Mouse (Mus musculus) c-Kit-positive CD71-positive TER-119-positive erythroid progenitor cells, embryonic 14.5 days (primary cell): ENCODE measurements at regions not wholly inside any gene's neighbourhood (a gene's known extent, or its start where the extent isn't known, plus 50 kb on each side); places are given as distances from the start of the nearest gene placed in this dataset.

Experiments
- DNase-seq: peaks from one replicate; pipeline ENCODE4 v3.0.0-alpha.2; 2013; ENCODE audit warnings: low spot score

DNA sequence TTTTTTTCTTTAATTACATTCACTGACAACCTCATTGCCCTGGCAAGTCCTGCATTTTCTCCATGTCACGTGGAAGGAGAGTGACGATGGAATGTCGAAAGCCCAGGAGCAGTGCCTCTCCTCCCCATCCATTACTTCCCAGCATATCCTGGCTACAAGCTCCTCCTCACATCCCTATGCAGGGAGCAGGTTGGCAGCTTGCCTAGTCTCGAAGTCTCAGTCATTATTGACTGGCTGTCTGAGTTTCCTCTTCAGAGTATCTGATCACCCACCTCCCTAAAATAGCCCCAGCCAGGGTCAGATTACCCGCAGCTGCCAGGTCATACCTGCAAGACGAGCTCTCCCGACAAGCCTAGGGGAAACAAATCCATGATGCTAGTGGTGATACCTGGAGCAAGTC, 83.7 kb upstream of the Galnt15 start:
- no peak for DNase-seq

DNA sequence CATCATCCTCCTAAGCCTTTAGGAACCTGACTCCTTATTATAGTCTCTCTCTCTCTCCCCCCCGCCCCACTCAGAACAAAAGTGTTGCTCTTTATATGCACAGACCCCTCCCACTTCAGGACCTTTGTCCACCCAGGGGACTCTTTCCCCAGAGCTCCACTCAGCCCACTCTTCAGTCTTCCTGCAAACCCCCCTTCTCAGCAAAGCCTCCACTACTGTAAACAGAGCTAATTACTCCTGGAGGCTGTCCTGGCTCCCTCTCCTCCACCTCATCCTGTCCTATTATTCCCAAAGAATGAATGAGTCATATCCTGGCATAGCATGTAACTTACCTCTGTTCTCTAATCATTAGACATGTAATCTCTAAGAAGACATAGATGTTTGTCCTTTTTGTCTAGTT, 82.8 kb upstream of the Galnt15 start:
- no peak for DNase-seq

DNA sequence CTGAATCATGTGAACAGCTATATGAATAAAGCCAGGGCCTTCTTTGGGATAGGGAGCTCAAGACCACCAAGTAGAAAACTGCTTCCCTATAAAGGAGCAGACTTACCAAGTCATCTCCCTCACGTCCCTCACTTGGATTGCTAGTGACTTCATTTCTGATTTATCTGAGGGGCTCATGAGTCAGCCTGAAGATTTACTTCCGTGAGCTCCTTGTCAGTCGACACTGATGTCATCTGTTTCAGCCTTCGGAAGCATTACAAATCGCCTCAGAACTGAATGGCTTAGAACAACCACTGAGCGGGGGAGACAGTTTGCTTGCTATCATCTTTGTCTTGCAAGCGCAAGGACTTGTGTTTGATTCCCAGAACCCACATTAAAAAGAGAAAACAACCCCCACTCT, 81.5 kb upstream of the Galnt15 start:
- no peak for DNase-seq

DNA sequence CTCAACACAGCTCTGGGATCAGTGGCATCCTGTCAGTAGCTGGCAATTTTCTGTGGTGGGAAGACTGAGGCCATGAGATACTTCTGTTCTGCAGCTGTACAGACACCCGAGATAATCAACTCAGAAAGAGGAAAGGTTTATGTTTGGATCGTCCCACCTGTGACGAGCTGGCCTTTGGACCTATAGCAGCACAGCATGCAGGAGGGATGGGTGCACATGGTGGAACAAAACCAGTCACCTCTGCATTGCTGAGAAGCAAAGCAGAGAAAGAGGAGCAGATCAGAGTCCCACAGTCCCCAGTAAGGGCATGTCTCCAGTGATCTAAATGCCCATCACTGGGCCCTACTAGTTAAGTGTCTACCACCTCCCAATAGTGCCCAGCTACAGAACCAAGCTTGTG, 76.9 kb upstream of the Galnt15 start:
- DNase-seq, result no peak

DNA sequence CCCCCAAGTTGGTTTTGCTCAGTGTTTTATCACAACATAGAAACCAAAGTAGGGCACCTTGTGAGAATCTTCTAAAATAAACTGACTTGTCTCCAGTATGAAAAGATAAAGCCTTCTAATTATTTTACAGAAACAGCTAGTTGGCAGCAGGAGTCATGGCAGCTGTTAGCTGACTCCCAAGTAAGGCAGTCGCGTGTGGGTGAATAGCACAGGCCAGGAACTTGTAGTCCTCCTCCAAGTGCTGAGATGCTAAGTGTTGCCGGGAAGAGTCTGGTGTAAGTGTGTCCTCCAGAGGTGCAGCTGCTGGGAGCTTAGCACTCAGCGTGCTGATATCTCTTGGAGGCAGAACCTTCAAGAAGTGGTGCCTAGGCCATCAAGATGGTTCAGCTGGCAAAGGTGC, 75.0 kb upstream of the Galnt15 start:
- no peak for DNase-seq

DNA sequence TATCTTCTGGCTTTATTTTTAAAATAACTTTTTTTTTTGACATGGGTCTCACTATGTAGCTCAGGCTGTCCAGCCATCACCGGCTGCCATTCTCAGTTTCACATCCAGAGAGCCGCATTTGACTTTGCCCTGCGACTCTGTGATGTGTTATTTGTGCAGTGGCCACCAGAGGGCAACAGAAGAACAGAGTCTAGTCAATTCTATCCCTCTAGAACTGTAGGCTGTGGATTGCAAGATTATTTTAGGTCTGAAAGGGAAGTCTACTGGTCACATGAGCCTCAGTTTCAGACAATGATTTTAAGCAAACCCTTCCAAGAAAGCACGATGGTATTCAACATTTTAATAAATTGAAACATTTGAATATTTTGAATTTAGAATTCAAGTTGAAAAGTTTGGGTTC, 73.8 kb upstream of the Galnt15 start:
- DNase-seq, result peak; percentile 68

DNA sequence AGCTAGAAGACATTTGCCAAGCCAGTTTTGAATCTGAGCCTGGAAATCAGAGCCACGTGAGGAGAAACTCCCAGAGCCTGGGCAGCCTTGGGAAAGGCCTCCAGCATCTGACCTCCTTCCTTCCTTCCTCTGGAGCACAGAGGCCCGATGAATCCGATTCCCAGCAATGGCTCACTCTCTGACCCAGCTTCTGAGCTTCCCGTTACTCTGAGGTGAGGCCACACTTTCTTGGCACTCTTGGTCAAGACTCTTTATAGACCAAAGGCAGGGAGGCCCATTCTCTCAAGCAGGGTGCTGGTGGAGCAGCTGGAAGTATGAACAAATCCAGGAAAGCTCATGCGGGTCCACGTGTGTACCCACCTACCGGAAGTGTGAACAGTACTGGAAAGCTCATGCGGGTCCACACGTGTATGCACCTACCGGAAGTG, 71.6 kb upstream of the Galnt15 start:
- DNase-seq, result no peak

DNA sequence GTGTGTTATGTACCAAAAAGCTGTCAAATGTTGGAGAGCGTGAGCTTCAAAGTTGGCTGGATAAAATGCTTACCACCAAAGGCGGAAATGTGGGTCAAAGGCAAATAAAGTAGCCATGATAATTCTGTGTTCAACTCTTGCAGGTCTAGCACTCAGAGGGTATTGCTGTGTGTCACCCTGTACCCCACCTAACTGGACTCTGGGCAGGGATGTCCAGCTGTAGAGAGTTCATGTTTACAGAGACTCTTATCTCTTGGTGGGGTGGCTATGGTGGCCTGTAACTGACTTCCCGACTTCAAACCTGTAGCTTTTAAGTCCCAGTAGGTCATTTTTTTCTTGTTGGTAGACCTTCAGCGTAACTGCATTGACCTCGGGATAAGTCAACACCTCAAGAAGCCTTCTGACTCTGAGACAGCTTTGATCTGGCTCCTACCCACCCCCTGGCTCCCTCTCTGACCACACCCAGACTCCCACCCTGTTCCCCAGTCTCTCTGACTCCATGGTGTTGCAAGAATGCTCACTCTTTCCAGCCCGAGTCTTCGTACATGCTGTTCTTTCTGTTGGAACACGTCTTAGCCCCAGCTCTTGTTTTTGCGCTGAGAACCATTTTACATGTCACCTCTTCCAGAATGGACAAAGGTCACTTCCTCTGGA, 68.5 kb upstream of the Galnt15 start:
- DNase-seq, result no peak

DNA sequence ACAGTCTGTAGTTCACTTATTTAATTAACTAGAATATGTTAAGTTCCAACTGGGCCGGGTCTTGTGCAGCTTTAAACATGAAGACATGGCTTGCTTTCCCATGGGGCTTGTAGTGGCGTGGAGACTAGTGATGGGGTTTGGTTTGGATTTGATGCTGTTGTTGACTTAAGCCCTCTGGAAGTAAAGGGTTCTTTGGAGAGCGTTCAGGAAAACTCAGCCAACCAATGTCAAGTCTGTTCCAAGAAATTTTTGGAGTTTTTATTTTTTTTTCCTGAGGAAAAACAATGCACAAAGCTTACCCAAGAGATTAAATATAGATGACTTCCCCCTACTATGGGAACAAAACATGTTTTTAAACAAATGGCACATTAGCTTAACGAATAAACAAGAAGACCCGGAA, 67.3 kb upstream of the Galnt15 start:
- DNase-seq, result no peak

DNA sequence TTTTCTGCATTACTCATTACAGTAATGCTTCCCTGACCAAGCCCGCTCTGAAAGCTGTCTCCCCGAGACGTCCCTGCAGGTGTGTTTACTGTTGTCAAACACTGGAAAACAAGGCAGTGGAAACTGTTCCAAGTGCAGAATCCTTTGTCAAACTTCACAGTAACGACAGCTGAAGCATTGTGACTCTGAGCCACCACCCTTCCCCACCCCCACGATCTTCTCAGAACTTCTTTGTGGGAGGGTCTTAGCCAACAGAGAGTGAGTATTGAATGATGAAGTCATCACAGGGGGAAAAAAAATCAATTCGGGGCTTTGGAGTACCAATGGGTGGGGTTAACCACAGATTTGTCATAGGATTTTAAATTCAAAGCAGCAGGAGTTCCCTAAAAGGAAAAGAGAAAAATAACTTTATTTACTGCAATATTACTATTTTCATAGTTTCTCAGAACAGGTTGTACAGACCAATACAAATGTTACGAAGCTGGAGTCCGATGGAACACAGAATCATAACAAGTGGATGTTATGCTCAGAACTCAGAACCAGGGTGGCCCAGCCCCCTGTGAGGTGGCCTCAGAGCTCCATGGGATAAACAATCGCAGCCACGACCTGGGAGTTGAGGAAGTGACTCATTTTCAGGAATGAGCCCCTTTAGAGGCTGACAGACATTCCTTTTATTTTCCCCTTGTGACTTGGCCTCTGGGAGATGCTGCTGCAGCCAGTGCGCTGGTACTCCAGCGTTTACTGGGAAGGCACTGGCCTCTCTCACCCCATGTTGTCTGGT, 65.5 kb upstream of the Galnt15 start:
- DNase-seq, result no peak

DNA sequence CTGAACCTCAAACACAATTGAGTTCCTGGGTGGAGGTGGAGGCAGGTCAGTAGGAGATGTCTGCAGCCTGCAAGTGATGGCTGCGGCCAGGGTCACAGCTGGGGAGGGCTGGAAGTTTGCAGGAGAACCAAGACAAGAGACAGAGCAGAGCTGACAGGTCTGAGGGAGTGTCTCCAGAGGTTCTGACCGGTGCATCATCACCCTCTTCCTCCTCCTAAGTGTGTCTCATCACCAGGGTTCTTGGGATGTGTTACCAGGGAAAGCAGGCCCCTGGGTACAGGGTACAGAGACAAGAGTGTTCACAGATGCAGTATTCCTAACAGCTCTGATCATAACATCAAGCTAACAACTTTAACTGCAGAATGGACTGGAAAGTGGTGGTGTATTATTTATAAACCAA, 64.7 kb upstream of the Galnt15 start:
- DNase-seq, result no peak

DNA sequence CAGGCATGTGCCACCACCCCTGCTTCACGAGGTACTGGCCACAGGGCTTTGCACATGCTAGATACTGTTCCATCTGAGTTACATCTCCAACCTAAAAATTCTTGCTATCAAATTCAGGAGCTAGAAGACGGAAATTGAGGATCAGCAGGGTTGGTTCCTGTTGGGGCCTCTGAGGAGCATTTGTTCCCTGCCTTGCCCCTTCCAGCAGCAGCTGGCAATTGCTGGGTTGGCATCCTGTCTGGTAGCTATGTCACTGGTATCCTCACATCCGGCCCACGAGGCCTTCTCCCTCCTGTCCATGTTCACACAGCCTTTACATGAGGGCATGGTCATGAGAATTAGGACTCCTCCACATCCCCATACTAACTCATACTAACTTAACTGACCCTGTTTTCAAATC, 64.0 kb upstream of the Galnt15 start:
- DNase-seq, result no peak

DNA sequence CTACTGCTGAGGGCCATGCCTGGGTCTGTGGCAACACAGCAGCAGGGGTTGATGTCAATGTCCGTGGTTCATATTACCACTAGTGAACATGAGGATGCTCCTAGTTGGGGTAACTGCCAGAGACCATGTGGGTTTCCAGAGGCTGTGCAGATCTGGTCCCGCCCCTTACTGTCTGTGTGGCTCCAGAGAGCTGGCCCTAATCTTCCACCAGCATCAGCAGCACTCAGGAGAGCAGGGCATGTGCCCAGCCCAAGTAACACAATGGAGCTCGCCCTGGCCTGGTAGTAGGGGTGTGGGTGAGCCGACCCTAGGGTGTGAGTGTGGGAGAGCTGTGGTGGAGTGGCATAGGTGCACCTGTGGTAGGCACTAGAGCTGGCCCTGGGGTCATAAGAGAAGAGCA, 59.3 kb upstream of the Galnt15 start:
- peak; percentile 56 for DNase-seq

DNA sequence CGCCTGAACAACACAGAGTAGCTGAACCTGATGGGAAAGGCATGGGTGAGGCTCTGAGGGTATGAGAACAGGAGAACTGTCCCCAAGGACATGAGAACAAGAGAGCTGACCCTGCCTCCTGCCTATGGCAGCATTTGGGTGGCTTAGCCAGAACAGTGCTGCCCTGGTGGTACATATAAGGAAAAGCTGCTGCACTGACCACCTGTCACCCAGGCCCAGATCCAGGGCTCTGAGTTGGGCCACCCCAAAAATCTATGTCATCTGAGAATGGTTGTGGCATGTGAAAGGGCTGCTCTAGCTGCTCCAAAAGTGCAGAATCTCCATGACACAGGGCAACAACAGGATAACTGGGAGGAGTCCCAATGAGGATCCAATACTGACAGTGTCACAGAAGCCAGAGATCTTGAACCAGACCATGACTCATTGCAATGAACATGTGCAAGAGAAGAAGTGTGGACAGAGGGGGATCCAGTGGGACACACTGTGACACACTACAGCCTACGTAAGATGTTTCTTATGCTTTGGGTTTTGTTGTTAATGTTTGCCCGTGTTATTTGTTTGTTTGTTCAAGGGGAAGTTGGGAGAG, 58.5 kb upstream of the Galnt15 start:
- DNase-seq, result peak; percentile 55

DNA sequence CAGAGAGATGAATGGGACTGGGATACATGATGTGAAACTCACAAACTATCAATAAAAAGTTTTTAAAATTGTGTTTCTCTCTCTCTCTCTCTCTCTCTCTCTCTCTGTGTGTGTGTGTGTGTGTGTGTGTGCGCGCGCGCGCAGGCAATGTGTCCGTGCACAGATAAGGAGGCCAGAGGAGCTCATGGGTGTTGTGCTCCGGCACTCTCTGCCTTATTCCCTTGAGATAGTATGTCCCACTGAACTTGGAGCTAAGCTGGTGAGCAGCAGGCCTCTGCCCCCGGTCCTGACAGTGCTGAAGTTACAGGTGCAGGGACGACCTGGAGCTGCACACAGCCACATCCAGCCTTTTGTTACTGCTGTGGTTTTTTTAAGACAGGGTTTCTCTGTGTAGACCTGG, 57.9 kb upstream of the Galnt15 start:
- DNase-seq, result peak; percentile 80

DNA sequence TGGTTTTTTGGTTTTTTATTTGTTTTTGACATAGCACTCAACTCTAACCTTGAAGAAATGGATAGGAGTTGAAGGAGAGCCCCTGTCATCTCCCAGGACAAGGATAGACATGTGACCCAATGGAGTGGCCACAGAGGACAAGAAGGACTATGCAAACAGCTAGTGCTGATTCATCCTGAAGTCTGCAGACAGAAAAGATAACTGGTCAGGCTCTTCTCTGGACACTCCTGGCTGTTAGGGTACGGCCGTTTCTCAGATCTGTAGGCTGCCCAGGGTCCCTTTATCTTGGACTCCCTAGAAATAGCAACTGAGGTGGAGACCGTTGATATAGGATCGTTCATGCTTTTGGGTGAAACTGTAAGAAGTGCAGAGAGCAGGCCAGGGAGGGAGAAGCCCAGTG, 55.1 kb upstream of the Galnt15 start:
- DNase-seq, result peak; percentile 33

DNA sequence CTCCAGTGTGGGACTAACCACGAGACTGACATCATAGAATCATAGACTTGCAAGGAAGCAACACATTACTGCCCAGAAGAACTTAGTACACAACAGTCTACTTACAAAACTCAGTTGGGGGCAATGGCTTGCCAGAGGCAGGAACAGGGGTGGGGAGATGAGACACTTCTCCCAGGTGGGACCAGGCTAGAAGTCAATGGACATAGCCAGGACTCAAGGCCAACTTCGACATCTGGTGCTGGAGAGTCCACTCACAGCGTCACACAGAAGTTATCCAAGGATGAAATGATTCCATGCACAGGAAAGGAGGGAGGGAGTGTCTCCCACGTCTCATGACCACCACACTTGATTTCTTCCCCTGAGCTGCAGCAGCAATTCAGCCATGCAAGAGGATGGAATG, 50.6 kb upstream of the Galnt15 start:
- DNase-seq, result no peak

DNA sequence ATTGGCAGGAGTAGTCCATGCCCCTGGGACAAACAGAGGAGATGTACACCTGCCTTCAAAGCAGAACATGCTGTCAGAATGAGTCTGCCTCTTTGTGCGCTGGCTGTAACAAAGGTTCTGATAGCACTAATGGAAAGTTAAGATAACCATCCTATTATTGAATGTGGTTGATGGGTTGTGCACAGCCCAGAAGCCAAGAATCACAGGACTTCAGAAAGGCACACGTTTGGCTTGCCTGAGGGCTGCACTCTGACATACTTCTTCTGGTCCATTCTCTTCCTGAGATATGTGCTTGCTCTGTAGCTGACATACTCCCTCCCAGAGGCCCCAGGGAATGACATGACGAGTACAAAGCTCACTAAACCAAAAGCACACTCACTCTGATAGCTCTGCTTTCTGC, 50.1 kb upstream of the Galnt15 start:
- DNase-seq, result no peak
